Mouse (Mus musculus) limb, embryonic 11.5 days (tissue): ENCODE measurements around the gene Ganc. TPM values are rescaled to one million over a fixed set of nuclear protein-coding genes. Genes with fewer than 3 reads are reported as not detected.

Experiments used
- ATAC-seq: fragments of 200-750 bp; cut with Nextera tagmentation; 2 replicates; pipeline ENCODE4 v1.8.0; 2017; ENCODE audit warnings: low read depth; ENCODE audit not compliant: insufficient number of reproducible peaks, low FRiP score, low TSS enrichment
- DNase-seq: peaks from one replicate; pipeline ENCODE4 v3.0.0-alpha.2; 2015; ENCODE audit warnings: low spot score
- H3K27ac ChIP-seq: fragments of 300-500 bp; sonication (generic); replicated peaks from 2 replicates; pipeline ENCODE4 v1.5.1; 2014; ENCODE audit warnings: low read depth, mild to moderate bottlenecking, low read length
- H3K27me3 ChIP-seq: fragments of 300-500 bp; sonication (generic); 2 replicates; pipeline ENCODE4 v1.6.1; 2014; ENCODE audit warnings: mild to moderate bottlenecking, low read length, mixed read lengths; ENCODE audit not compliant: control insufficient read depth, insufficient read depth
- H3K36me3 ChIP-seq: fragments of 300-500 bp; sonication (generic); 2 replicates; pipeline ENCODE4 v1.6.1; 2014; ENCODE audit warnings: mild to moderate bottlenecking, low read length, moderate library complexity, mixed read lengths; ENCODE audit not compliant: control insufficient read depth, insufficient read depth
- H3K4me1 ChIP-seq: fragments of 300-500 bp; sonication (generic); 2 replicates; pipeline ENCODE4 v1.6.1; 2014; ENCODE audit warnings: low read length, mixed read lengths; ENCODE audit not compliant: control insufficient read depth, insufficient read depth
- H3K4me2 ChIP-seq: fragments of 300-500 bp; sonication (generic); 2 replicates; pipeline ENCODE4 v1.6.1; 2014; ENCODE audit warnings: low read depth, mild to moderate bottlenecking, moderate library complexity; ENCODE audit not compliant: severe bottlenecking
- H3K4me3 ChIP-seq: fragments of 300-500 bp; sonication (generic); 2 replicates; pipeline ENCODE4 v1.5.1; 2014; ENCODE audit warnings: low read depth, low read length
- H3K9ac ChIP-seq: fragments of 300-500 bp; sonication (generic); 2 replicates; pipeline ENCODE4 v1.6.1; 2014; ENCODE audit warnings: mild to moderate bottlenecking, low read length
- H3K9me3 ChIP-seq: fragments of 300-500 bp; sonication (generic); 2 replicates; pipeline ENCODE4 v1.6.1; 2016; ENCODE audit warnings: low read length; ENCODE audit not compliant: control insufficient read depth
- WGBS: fragments of 180-500 bp; shearing (Covaris S2); extraction: QIAGEN DNeasy Blood & Tissue Kit; methylation state at CpG from one replicate; pipeline ENCODE4 v1.1.7; 2014; 5-methylcytosine and 5-hydroxymethylcytosine counted together
- polyA plus RNA-seq: library from polyadenylated mRNA; unstranded; fragments of >200 nt; fragmentation: Nextera tagmentation; extraction: Ambion mirVana; gene quantifications from 2 replicates; pipeline ENCODE4 v1.2.1, GENCODE M21; 2014

Gene Ganc
- polyA plus RNA-seq, 1 experiment from 2014 or later = 6.6 TPM

DNA sequence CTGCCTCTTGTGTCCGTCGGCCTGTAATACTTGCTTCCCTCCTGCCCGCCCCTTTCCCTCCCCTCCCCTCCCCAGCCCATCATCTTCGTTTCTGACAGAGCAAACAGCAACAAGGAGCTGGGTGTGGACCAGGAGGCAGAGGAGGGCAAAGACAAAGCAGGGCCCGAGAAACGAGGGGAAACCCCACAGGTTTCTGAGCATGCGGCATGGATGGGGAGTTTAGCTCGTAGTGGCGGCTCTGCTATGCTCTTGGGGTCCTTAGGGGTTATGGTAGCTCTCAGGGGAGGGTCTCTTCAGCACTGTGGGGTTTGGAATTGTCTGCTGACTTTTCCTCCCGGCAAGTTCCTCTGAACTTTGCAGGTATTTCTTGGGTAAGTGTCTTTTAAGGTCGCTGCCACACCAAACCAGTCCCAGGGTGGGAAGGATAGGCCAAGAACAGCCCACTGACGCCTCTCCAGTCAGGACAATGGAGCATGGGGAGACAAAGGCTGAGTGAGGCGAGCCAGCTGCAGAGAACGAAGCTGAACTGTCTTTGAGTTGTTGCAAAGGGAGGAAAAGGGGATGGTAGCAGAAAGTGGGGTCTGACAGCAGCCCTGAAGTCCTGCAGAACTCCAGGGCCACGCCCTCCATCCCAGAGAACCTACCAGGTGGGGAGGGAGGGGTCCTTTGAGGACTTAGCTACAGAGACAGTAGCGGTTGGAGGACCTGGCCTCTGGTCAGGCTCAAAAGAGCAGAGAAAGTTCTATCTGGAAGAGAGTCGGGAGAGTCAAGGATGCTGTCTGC lies 97.6 kb downstream of the Ganc start:
- no peak for ATAC-seq
- whole genome bisulfite sequencing = 52% methylated on average over 17 of the region's 17 CpGs
- no peak overlapping the region for H3K9ac ChIP-seq
- DNase-seq = no peak
- H3K4me3 ChIP-seq = no peak overlapping the region
- no peak overlapping the region for H3K4me2 ChIP-seq
- no peaks in the 10 kb centered on the region for H3K27me3 ChIP-seq
- no peak overlapping the region for H3K27ac ChIP-seq
- no peaks in the 10 kb centered on the region for H3K4me1 ChIP-seq
- no peaks in the 10 kb centered on the region for H3K9me3 ChIP-seq
- H3K36me3 ChIP-seq = peaks cover 2% of the 10 kb centered on the region; the same call in 1 of the 2 replicates

GRCm38 (mm10) chr2:120501931-120502604 lies 98.4 kb downstream of the Ganc start:
- Histone ChIP-seq H3K27ac (no peak overlapping the region), H3K36me3 (peaks cover 5% of the 10 kb centered on the region; the same call in 1 of the 2 replicates), H3K27me3 (no peaks in the 10 kb centered on the region), H3K9me3 (no peaks in the 10 kb centered on the region), H3K4me3 (no peak overlapping the region), H3K9ac (no peak overlapping the region), H3K4me1 (no peaks in the 10 kb centered on the region), H3K4me2 (no peak overlapping the region)
- 65% methylated on average over 13 of the region's 13 CpGs for WGBS
- no peak for DNase-seq
- ATAC-seq = no peak

DNA sequence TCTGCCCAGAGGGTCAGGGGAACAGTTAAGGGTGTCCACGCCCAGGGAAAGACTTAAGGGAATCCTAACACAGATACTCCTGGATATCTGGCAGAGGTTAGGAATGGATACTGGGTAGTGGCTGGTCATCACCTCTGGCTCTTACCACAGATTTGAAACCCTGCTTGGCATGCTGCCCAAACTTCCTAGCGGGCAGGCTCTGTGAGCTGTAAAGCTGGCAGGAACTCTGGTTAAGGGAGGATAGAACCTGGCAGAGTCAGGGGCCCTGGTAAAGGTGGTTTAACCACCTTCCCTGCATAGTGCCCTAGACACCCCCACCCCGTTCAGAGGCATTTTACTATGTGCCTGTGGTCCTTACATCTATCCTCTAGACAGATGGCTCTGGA lies 98.9 kb downstream of the Ganc start:
- Histone ChIP-seq H3K4me1 (no peaks in the 10 kb centered on the region), H3K4me3 (no peak overlapping the region), H3K9ac (no peak overlapping the region), H3K36me3 (peaks cover 5% of the 10 kb centered on the region; the same call in 1 of the 2 replicates), H3K4me2 (no peak overlapping the region), H3K9me3 (no peaks in the 10 kb centered on the region), H3K27ac (no peak overlapping the region; the same call in 1 of the 2 replicates), H3K27me3 (no peaks in the 10 kb centered on the region)
- DNase-seq (no peak), ATAC-seq (no peak)
- WGBS = 68% methylated on average over 3 of the region's 3 CpGs

DNA sequence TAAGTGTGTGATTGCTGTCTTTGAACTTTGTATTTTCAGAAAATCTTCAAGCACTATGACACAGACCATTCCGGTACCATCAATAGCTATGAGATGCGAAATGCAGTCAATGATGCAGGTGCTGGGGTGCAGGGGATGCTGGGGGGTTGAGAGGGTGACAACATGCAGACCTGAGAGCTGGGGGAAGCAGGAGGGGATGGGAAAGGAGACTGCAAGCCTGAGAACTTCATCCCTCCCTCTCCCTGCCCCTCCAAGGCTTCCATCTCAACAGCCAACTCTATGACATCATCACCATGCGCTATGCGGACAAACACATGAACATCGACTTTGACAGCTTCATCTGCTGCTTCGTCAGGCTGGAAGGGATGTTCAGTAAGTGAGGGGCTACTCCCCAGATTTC lies 99.4 kb downstream of the Ganc start:
- no peaks in the 10 kb centered on the region for H3K9me3 ChIP-seq
- H3K4me2 ChIP-seq = no peak overlapping the region
- H3K4me3 ChIP-seq = no peak overlapping the region
- 90% methylated on average over 6 of the region's 6 CpGs for WGBS
- H3K9ac ChIP-seq = no peak overlapping the region
- no peaks in the 10 kb centered on the region for H3K4me1 ChIP-seq
- ATAC-seq = no peak
- no peak for DNase-seq
- no peak overlapping the region for H3K27ac ChIP-seq
- H3K27me3 ChIP-seq = no peaks in the 10 kb centered on the region
- peaks cover 5% of the 10 kb centered on the region; the same call in 1 of the 2 replicates for H3K36me3 ChIP-seq

GRCm38 (mm10) chr2:120503992-120504391 lies 100.3 kb downstream of the Ganc start:
- no peaks in the 10 kb centered on the region for H3K9me3 ChIP-seq
- no peak overlapping the region for H3K4me2 ChIP-seq
- no peaks in the 10 kb centered on the region for H3K4me1 ChIP-seq
- DNase-seq (no peak), ATAC-seq (no peak)
- no peaks in the 10 kb centered on the region for H3K27me3 ChIP-seq
- H3K9ac ChIP-seq = no peak overlapping the region
- WGBS = 84% methylated on average over 5 of the region's 5 CpGs
- peaks cover 5% of the 10 kb centered on the region; the same call in 1 of the 2 replicates for H3K36me3 ChIP-seq
- no peak overlapping the region for H3K27ac ChIP-seq
- no peak overlapping the region for H3K4me3 ChIP-seq

Other genes starting within 250 kb of the Ganc start
- gene Ehd4, start 249.3 kb upstream of the Ganc start, polyA plus RNA-seq = 13.2 and 18.5 TPM in 2 replicates
- 0.11 TPM in 1 of 2 replicates, not detected in the other for gene Pla2g4e, start 158.6 kb upstream of the Ganc start, polyA plus RNA-seq
- 0.11 and 0.24 TPM in 2 replicates for gene Pla2g4d, start 114.7 kb upstream of the Ganc start, polyA plus RNA-seq
- not detected in 2 replicates for gene Pla2g4f, start 89.7 kb upstream of the Ganc start, polyA plus RNA-seq
- 28.3 and 30.2 TPM in 2 replicates for gene Vps39, start 50.8 kb upstream of the Ganc start, polyA plus RNA-seq
- 7.2 and 8.3 TPM in 2 replicates for gene Tmem87a, start 217 bp downstream of the Ganc start, polyA plus RNA-seq
- 0.95 and 1.0 TPM in 2 replicates for gene Capn3, start 52.1 kb downstream of the Ganc start, polyA plus RNA-seq
- gene Zfp106, start 159.9 kb downstream of the Ganc start, polyA plus RNA-seq = 66.1 and 70.5 TPM in 2 replicates
- 67.8 and 70.0 TPM in 2 replicates for gene Snap23, start 163.8 kb downstream of the Ganc start, polyA plus RNA-seq
- 31.1 and 32.3 TPM in 2 replicates for gene Haus2, start 205.5 kb downstream of the Ganc start, polyA plus RNA-seq
- gene Lrrc57, start 205.6 kb downstream of the Ganc start, polyA plus RNA-seq = 29.0 and 31.9 TPM in 2 replicates
- 3.3 and 4.2 TPM in 2 replicates for gene Stard9, start 225.2 kb downstream of the Ganc start, polyA plus RNA-seq